Mouse (Mus musculus): Measurements from ENCODE around the gene Snx11.

Snx11 gene

DNA sequence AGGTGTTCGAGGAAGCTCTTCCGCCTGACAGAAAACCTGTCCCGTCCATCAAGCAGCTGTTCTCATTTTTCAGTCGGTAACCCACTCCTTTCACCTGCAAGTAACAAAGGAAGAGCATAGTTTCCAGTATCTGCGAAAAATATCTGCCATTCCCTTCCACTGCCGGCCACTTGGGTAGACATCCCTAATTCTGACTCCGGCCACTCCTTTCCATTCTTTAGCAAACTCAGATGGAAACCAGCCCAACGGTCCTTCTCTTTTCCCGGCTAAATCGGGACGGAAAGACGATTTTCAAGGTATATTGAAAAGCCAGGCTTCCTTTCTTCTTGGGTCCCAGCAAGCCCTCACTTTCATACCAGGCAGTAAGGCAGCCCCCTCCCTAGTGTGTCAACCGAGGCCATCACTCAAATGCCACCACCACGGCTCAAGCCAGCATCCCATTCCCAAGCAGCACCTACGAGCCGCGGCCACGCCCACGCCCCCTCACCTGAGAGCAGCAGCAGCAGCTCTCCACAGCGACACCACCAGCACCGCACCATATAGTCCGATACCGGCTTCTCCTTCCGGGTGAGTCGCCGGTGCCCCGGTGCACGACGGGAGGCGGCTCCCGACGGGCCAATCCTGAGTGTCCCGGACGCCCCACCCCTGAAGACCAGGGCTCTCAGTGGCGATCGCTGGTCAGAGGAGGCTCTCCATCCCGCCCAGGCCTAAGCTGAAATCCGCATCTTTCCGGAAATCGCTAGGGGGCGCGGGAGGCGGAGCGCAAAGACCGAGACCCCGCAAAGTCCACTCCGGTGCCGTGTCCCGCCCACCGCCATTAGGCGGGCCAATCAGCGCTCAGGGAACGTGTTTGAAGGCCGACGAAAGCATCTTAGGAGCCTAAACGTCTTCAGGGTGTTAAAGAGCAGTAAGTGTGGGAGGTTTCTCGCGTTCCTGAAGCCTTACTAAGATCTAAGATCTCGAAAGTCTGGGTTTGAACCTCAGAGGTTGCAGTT lies at the start of gene Snx11:
Gene Snx11 (minus strand): TSS at position 592 of the 995 bp plus-strand sequence.
- WGBS: under 1% methylated on average over 59 of the region's 59 CpGs

DNA sequence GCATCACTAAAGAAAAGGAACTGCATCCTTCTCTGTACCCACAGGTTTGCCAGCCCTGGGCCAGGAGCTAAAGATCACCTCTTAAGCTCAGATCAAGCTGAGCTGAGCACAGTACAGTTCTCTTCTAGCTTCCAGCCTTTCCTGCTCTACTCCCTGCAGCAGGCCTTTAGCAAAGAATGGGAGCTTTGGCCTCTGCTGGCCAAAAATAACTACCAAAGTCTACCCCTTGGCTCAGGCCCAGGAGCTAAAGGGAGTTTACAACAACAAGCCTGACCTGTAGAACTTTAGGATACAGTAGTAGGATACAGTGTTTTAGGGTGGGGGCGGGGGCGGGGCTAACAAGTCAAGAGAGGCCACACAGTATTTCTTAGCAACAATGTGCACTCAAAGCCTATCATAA lies 49.1 kb upstream of the Snx11 start:
- WGBS: 77% methylated on average over 2 of the region's 2 CpGs

DNA sequence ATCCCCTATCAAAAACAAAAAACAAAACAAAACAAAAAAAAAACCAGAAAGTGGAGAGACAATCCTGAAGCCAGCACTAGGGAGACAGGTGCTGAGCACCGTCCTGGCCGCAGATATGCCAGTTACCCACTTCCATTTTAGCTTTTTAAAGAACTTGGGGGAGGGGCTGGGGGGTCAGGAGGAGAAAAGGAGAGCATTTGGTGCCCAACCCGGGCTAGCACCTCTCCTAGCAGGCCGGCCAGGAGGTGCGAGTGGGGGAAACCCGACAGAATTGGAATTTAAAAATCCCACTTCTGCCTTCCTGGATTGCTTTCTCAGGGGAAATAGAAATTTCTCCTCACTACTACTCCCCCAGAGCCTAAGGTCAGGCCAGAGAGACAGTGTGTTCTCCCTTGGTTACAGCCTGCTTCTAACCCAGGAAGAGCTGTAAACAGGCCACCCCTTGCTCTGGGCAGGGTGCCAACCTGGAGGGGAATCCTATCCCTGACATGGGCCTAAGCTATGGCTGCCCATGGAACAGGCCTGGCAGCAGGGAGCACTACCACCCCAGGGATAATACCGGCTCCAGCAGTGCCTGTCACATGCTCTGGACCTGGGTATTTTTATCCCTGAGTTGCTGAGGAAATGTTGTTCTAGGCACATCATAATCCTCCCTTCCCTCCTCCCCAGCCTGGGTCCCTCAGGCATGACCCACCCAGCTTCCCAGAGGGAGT lies 47.6 kb upstream of the Snx11 start:
- 11% methylated on average over 7 of the region's 7 CpGs for WGBS

GRCm38 (mm10) chr11:96823880-96824782 lies 46.8 kb upstream of the Snx11 start:
- WGBS: under 1% methylated on average over 25 of the region's 26 CpGs

GRCm38 (mm10) chr11:96823471-96823837 lies 46.1 kb upstream of the Snx11 start:
- 7% methylated on average over 13 of the region's 13 CpGs for WGBS

DNA sequence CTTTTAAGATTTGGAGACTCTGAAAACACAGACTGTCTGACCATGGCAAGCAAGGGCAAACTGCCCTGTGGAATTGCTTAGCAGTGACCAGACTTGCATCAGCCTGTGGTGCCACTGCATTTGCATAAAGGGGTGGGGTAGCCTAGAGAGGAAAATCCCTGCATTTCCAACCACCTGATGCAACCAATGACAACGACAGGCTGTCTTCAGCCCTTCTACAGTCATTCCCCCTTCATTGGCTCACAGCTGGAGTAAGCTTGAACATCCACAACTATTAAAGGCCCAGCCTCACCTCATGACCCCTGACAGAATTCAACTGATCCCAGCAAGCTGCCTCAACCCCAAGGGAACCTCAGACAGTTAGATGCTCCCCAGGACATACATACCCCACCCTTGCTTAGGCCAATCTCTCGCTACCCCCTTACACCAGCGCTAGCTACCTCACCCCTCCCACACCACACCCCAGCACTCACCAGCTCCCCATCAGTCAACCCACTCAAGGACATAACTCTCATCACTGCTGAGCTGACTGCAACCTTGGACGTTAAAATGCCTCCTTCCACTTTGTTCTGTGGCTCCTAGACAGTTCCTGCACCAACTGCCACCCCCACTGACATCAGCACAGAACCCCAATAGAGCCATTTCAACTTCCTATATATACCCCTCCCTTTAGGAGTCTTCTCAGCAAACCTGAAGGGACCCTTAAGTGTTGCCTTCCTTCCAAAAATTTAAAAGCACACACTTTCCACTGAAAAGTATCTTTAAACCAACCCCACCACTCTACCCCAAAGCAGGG lies 45.5 kb upstream of the Snx11 start:
- 14% methylated on average over 4 of the region's 4 CpGs for WGBS

GRCm38 (mm10) chr11:96821956-96822355 lies 44.6 kb upstream of the Snx11 start:
- 67% methylated on average over 10 of the region's 10 CpGs for WGBS

DNA sequence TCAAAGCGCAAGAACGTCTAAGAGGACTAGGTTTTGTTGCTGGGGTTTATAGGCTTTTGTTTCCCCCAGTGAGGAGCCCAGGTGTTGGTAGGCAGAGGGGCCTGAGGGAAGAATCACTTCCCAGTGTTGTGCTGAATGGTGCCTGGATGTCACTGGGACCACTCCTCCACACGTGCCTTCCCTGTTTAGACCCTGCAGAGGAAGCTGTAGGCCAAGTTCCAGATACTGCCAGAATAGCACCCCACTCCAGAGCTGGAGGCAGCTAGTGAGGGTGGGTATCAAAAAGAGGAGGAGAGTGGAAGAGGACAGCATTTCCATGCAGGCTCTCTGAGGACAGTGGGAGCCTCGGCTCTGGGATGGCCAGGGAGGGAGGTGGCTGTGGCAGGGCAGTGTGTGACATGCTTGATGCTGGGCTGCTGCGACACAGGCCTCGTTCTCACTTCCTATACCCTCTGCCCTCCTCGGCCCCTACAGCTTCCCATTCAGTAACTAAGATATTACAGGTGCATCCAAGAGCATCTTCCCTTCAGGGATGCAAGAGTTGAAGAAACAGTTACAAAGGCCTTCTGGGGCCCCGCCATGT lies 40.9 kb upstream of the Snx11 start:
- 57% methylated on average over 8 of the region's 8 CpGs for WGBS

DNA sequence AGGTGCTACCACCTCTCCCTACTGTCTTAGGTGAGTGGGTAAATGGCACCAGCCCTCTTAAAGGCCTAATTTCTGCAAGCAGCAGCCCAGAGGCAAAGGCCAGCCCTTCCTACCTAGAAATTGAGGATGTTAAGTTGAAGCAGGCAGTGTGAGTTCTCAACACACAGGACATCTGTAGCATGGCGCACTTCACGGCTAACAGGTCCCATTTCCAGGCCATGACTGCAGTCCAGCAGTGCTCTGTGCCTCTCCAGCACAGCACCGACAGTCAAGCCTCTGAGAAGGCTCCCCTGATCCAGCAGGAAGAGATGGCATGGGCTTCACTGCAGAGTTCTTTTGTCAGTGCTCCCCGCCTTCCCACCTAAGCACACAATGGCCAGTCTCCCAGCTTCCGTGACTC lies 39.6 kb upstream of the Snx11 start:
- WGBS: 61% methylated on average over 5 of the region's 5 CpGs

- 89% methylated on average over 1 of the region's 1 CpGs for WGBS
Measured at GRCm38 (mm10) chr11:96816494-96816893, 39.1 kb upstream of the Snx11 start.

GRCm38 (mm10) chr11:96815895-96816294 lies 38.5 kb upstream of the Snx11 start:
- WGBS: 96% methylated on average over 2 of the region's 2 CpGs

- 81% methylated on average over 2 of the region's 2 CpGs for WGBS
Measured at GRCm38 (mm10) chr11:96814443-96814842, 37.1 kb upstream of the Snx11 start.

GRCm38 (mm10) chr11:96813920-96814319 lies 36.6 kb upstream of the Snx11 start:
- WGBS: 93% methylated on average over 5 of the region's 5 CpGs

- 92% methylated on average over 4 of the region's 4 CpGs for WGBS
Measured at GRCm38 (mm10) chr11:96813455-96813854, 36.1 kb upstream of the Snx11 start.

GRCm38 (mm10) chr11:96811188-96811587 lies 33.8 kb upstream of the Snx11 start:
- 84% methylated on average over 1 of the region's 1 CpGs for WGBS

DNA sequence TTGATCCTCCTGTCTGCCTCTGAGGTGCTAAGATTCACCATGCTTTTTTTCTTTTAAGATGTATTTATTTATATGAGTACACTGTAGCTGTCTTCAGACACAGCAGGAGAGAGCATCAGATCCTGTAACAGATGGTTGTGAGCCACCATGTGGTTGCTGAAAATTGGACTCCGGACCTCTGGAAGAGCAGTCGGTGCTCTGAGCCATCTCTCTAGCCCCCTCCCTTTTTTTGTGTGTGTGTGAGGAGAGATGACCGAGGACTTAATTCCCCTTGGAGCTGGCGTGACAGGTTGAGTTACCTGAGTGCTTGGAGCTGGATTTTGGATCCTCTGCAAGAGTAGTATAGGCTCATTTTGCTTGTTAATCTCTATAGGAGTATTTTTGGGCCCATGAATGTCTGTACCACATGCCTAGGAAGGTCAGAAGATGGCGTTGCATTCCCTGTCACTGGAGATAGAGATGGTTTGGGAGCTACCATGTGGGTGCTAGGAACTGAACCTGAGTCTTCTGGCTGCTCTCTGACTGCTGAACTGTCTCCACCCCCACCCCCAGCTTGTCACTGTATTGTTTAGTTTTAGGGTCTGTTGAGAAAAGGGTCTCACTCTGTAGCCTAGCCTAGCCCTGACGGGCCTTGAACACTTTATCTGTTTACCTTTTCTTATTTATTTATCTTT lies 32.3 kb upstream of the Snx11 start:
- 69% methylated on average over 6 of the region's 6 CpGs for WGBS

- WGBS: 20% methylated on average over 1 of the region's 1 CpGs
Measured at GRCm38 (mm10) chr11:96808066-96808465, 30.7 kb upstream of the Snx11 start.

GRCm38 (mm10) chr11:96805606-96806005 lies 28.2 kb upstream of the Snx11 start:
- 90% methylated on average over 5 of the region's 5 CpGs for WGBS

GRCm38 (mm10) chr11:96799511-96799910 lies 22.2 kb upstream of the Snx11 start:
- 88% methylated on average over 2 of the region's 2 CpGs for WGBS

- WGBS: 29% methylated on average over 1 of the region's 1 CpGs
Measured at GRCm38 (mm10) chr11:96796586-96796985, 19.2 kb upstream of the Snx11 start.

Data from cerebral cortex, adult 2 months (tissue).